Mouse (Mus musculus): ENCODE measurements around the gene Cox19. TPM values are rescaled to one million over a fixed set of nuclear protein-coding genes. Genes with fewer than 3 reads are reported as not detected.

The Cox19 gene
- total and polyA plus RNA-seq, 3 experiments = 53.0 to 73.2 TPM; not detected in 1

DNA sequence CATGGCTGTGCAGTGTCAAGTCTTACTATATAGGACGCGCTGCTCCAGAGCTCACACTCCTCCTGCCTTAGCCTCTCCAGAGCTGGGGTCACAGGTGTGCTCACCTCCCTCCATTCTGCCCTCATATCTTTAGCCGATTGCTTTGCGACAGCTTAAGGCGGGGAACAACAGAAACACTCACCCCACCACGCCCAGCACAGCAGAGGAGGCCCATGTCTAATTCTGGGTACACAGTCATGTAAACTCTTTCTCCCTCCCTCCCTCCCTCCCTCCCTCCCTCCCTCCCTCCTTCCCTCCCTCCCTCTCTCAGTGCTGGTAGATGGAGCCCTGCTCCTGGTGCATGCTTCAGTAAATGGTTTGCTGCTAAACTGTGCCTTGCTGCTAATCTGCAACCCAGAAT, 1.5 kb downstream of the Cox19 start:
- no peak for DNase-seq (ENCODE audit: low read depth, low spot score)
- H3K27ac ChIP-seq (ENCODE audit: control insufficient read depth, low read depth, low read length) = no peak overlapping the region
- H3K79me2 ChIP-seq (ENCODE audit: control insufficient read depth, insufficient read depth, low read length, poor library complexity) = peaks cover 2% of the 10 kb centered on the region
- H3K9ac ChIP-seq (ENCODE audit: control insufficient read depth, low read depth, low read length, poor library complexity, severe bottlenecking) = no peak overlapping the region
- no peaks in the 10 kb centered on the region for H3K36me3 ChIP-seq (ENCODE audit: control insufficient read depth in 1 of 2, insufficient read depth in 2 of 2, low read length in 2 of 2)
- H3K4me1 ChIP-seq (ENCODE audit: control insufficient read depth in 1 of 2, insufficient read depth in 2 of 2, low read length in 2 of 2) = no peaks in the 10 kb centered on the region
- H3K9me3 ChIP-seq (replicated peaks; ENCODE audit: insufficient read depth, low read length) = no peaks in the 10 kb centered on the region
- no peak for TF ChIP-seq SMC3 (IDR thresholded peaks at IDR 0.05; ENCODE audit: low read depth, low read length)
- TF ChIP-seq BHLHE40 (IDR thresholded peaks at IDR 0.05; ENCODE audit: borderline replicate concordance, low read depth, low read length) = no peak
- no peak for TF ChIP-seq MXI1 (IDR thresholded peaks at IDR 0.05; ENCODE audit: low read depth, low read length)
- no peak for TF ChIP-seq TCF12 (IDR thresholded peaks at IDR 0.05; ENCODE audit: low read depth, low read length)
- TF ChIP-seq ZMIZ1 (IDR thresholded peaks at IDR 0.05; ENCODE audit: low read depth, low read length) = no peak
- no peak for TF ChIP-seq KAT2A (conservative IDR thresholded peaks at IDR 0.05; ENCODE audit: low read depth, low read length)
- TF ChIP-seq TAL1 (IDR thresholded peaks at IDR 0.05; ENCODE audit: low read length) = no peak
- no peak for TF ChIP-seq GATA1 (IDR thresholded peaks at IDR 0.05; ENCODE audit: low read depth, low read length)
- TF ChIP-seq NELFE (IDR thresholded peaks at IDR 0.05; ENCODE audit: low read depth, low read length) = no peak
- TF ChIP-seq JUND (IDR thresholded peaks at IDR 0.05; ENCODE audit: low read depth, low read length) = no peak
- TF ChIP-seq RCOR1 (IDR thresholded peaks at IDR 0.05; ENCODE audit: low read depth, low read length) = no peak
- no peak for TF ChIP-seq MAFK (IDR thresholded peaks at IDR 0.05; ENCODE audit: borderline replicate concordance, low read depth, low read length)
- no peak for TF ChIP-seq RAD21 (IDR thresholded peaks at IDR 0.05; ENCODE audit: low read depth, low read length)
- TF ChIP-seq POLR2AphosphoS5 (IDR thresholded peaks at IDR 0.05; ENCODE audit: borderline replicate concordance, low read depth, low read length) = no peak
- TF ChIP-seq ETS1 (IDR thresholded peaks at IDR 0.05; ENCODE audit: low read depth, low read length) = no peak
- no peak for TF ChIP-seq MAZ (IDR thresholded peaks at IDR 0.05; ENCODE audit: low read depth, low read length)
- H3K4me3 ChIP-seq (ENCODE audit: control insufficient read depth in 1 of 2, insufficient read depth in 1 of 2, low read depth in 2 of 2, low read length in 2 of 2) = no peak overlapping the region
- no peaks in the 10 kb centered on the region for H3K27me3 ChIP-seq (ENCODE audit: control insufficient read depth in 1 of 2, insufficient read depth in 2 of 2, low read length in 2 of 2)

DNA sequence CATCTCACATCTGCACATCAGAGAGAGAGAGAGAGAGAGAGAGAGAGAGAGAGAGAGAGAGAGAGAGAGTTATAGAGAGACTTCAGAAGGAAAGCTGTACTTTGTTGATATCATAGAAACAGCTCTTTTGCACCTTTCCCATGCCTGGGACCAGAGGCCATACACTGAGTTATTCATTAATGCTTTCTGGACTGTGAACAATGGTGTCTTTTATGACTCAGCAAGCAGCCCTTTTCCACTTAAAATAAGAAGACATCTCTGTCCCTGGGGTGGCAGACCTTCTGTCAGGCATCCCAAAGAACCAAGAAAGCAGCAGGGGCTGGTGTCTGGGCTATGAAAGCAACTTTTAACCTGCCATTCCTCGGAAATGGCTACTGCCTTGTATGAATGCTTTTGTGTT, 4.0 kb downstream of the Cox19 start:
- no peak overlapping the region for H3K27ac ChIP-seq (ENCODE audit: control insufficient read depth, low read depth, low read length)
- peaks cover 17% of the 10 kb centered on the region for H3K79me2 ChIP-seq (ENCODE audit: control insufficient read depth, insufficient read depth, low read length, poor library complexity)
- no peak overlapping the region for H3K4me3 ChIP-seq (ENCODE audit: control insufficient read depth in 1 of 2, insufficient read depth in 1 of 2, low read depth in 2 of 2, low read length in 2 of 2)
- H3K4me1 ChIP-seq (ENCODE audit: control insufficient read depth in 1 of 2, insufficient read depth in 2 of 2, low read length in 2 of 2) = peaks cover 0 to 5% of the 10 kb centered on the region in 2 experiments; a peak in 1 of 4 replicates
- no peak for TF ChIP-seq POLR2A (IDR thresholded peaks at IDR 0.05; ENCODE audit: control insufficient read depth in 1 of 2, insufficient read depth in 1 of 2, low read depth in 1 of 2, low read length in 2 of 2, poor library complexity in 1 of 2)
- H3K27me3 ChIP-seq (ENCODE audit: control insufficient read depth in 1 of 2, insufficient read depth in 2 of 2, low read length in 2 of 2) = no peaks in the 10 kb centered on the region
- H3K36me3 ChIP-seq (ENCODE audit: control insufficient read depth in 1 of 2, insufficient read depth in 2 of 2, low read length in 2 of 2) = no peaks in the 10 kb centered on the region; a peak in 1 of 4 replicates
- H3K9me3 ChIP-seq (replicated peaks; ENCODE audit: insufficient read depth, low read length) = no peaks in the 10 kb centered on the region
- no peak overlapping the region for H3K9ac ChIP-seq (ENCODE audit: control insufficient read depth, low read depth, low read length, poor library complexity, severe bottlenecking)
- DNase-seq (ENCODE audit: low read depth, low spot score) = no peak
